Mouse (Mus musculus) MEL (cell line): ENCODE data around the gene Wdcp.

Experiments
- CTCF ChIP-seq, 3 experiments: IDR thresholded peaks in 2 of 3; conservative IDR thresholded peaks in 1 of 3; 2 replicates each; pipeline ENCODE4 v1.5.1; 2011 to 2012; ENCODE audit warnings: low read length in 3 of 3, low read depth in 2 of 3, mild to moderate bottlenecking in 2 of 3, improper control_type of control experiment in 1 of 3, inconsistent platforms in 1 of 3, mixed read lengths in 1 of 3, moderate library complexity in 1 of 3; ENCODE audit not compliant: control insufficient read depth in 1 of 3, insufficient read depth in 1 of 3, poor library complexity in 1 of 3, severe bottlenecking in 1 of 3
- MXI1 ChIP-seq: IDR thresholded peaks from 2 replicates; pipeline ENCODE4 v1.6.1; 2011; ENCODE audit warnings: mild to moderate bottlenecking, low read depth, low read length, improper control_type of control experiment
- NRF1 ChIP-seq: IDR thresholded peaks from 2 replicates; pipeline ENCODE4 v1.6.1; 2014; ENCODE audit warnings: low read depth, mild to moderate bottlenecking, inconsistent platforms, low read length, improper control_type of control experiment, moderate library complexity; ENCODE audit not compliant: poor library complexity, insufficient read depth, severe bottlenecking
- POLR2A ChIP-seq, 2 experiments: IDR thresholded peaks; 2 replicates each; pipeline ENCODE4 v1.6.1; 2011 to 2012; ENCODE audit warnings: low read length in 2 of 2, mild to moderate bottlenecking in 2 of 2, control low read depth in 1 of 2, improper control_type of control experiment in 1 of 2, low read depth in 1 of 2, moderate library complexity in 1 of 2; ENCODE audit not compliant: control insufficient read depth in 1 of 2, insufficient read depth in 1 of 2, poor library complexity in 1 of 2

GRCm38 (mm10) chr12:4862672-4863071 is 19.6 kb downstream of the Wdcp start:
- TF ChIP-seq CTCF (IDR thresholded peaks at IDR 0.05 in 2 of 3, conservative IDR thresholded peaks at IDR 0.05 in 1 of 3; ENCODE audit: control insufficient read depth in 1 of 3, insufficient read depth in 1 of 3, low read depth in 2 of 3, low read length in 3 of 3, poor library complexity in 1 of 3, severe bottlenecking in 1 of 3) = peak; percentile 62 to 72 (median 67)
- TF ChIP-seq NRF1 = no peak
- no peak for TF ChIP-seq MXI1
- TF ChIP-seq POLR2A (IDR thresholded peaks at IDR 0.05; ENCODE audit: control insufficient read depth in 1 of 2, insufficient read depth in 1 of 2, low read depth in 1 of 2, low read length in 2 of 2, poor library complexity in 1 of 2) = no peak
